Mouse (Mus musculus) CD4-positive, CD25-positive, alpha-beta regulatory T cell, adult 9 weeks (primary cell): ENCODE measurements around the gene Krt33b. TPM values are rescaled to one million over a fixed set of nuclear protein-coding genes. Genes with fewer than 3 reads are reported as not detected.

ENCODE experiments used
- polyA plus RNA-seq: library from polyadenylated mRNA; unstranded; fragments of 100-300 nt; shearing (Covaris generic); gene quantifications from one replicate; pipeline ENCODE4 v1.2.1, GENCODE M21; 2017

The Krt33b gene
- polyA plus RNA-seq = not detected

DNA sequence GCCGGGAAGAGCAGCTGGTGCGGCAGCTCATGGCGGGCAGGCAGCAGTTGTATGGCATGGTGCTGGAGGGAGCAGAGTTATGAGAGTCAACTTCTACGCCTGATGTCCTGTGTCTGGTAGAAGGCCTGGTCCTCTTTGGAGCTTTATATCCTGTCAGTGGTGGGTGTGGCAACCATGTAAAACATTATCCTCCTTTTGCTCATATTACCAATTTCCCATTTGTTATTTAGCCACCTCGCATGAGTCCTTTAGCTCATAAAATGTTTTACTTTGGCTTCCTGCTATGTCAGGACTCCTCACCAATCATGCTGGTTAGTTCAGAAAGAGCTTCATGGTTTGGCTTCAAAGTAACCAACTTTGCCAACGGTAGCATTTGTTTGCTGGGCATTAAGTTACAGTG is at the start of gene Krt33b:
Gene Krt33b, minus strand, starts transcription at position 101 of the 400 bp plus-strand sequence.

DNA sequence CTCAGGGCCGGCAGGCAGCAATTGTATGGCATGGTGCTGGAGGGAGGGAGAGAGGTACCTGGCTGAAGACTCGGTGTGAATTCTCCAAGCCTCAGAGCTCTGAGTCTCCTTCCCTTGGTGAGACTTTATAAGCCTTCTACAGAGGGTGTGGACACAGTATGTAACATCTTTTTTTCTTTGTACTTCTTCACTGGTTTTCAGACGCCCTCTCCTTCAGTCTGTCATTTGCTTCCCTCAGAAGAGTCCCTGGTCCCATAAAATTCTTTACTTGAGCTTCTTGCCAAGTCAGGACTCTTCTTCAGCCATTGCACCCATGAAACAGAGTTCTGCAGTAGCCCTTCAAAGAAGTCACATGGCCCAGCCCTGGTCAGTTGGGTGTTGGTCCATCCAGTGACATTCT is 20.8 kb upstream of the Krt33b start, which contains the start of gene Krt31:
Gene Krt31, minus strand, starts transcription at position 101 of the 400 bp plus-strand sequence.

DNA sequence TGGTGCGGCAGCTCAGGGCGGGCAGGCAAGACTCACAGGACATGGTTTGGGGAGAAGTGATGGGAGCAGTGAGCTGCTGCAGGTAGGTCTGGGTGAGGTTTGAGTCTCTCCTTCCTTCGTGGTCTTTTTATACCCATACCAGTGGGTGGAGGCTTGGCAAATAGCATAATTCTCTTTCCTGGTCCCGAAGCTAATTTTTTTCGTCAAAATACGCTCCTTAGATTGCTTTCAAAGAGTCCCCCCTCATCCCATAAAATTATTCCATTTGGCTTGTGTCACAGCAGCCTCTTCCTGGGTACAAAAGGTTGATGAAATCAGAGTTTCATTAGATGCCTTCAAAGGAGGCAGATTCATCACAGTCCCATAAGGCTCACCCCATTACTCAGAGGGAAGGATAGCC is 11.8 kb upstream of the Krt33b start, which contains the start of gene Krt34:
Gene Krt34, minus strand, starts transcription at position 101 of the 400 bp plus-strand sequence.

DNA sequence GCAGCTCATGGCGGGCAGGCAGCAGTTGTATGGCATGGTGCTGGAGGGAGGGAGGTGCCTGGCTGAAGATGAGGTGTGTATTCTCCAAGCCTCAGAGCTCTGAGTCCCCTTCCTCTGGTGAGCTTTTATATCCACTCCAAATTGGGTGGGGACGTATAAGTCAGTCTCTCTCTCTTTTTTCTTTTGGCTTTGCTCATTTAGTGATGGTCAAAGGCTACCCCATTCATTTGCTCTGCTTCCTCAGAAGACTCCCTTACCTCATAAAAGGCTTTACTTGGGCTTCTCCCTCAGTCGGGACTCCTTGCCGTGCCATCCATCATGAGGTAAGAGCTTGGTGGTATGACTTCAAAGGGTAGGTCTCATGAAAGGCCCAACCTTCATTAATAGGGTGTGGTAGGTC is 13.6 kb downstream of the Krt33b start, which contains the start of gene Krt33a:
Gene Krt33a, minus strand, starts transcription at position 101 of the 400 bp plus-strand sequence.

DNA sequence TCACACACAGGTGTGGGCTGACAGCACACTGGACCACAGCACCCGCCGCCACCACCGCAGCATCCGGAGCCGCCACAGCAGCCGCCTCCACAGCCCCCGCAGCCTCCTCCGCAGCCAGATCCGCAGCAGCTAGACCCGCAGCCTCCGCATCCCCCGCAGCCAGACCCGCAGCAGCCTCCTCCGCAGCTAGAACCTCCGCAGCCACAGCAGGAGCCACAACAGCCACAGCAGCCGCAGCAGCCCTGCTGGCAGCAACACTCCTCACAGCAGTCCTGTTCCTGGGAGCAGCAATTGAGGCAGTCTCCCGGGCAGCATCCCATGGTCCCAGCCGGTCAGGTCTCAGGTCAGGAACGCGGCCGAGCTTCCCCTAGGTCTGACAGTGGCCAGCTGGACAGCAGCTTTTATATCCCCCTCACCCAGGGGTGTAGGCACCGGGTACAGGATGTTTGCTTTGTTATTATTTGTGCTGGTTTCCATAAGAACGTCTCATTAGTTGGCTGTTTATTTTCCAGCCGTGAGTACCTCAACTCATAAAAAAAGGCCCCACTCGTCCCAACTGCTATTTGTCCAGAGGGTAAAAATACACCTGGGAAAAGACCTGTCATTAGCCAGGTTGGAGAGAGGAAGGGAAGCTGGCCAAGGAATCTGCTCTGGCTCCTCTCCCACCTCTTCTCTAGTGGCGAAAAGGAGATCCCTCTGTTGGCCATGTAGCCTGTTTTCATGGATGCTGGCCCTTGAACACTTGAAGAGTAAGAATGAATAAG is 35.9 kb downstream of the Krt33b start, which contains the start of gene Krtap17-1:
Gene Krtap17-1, minus strand, starts transcription at position 375 of the 764 bp plus-strand sequence.

GRCm38 (mm10) chr11:99986180-99986647 is 43.5 kb downstream of the Krt33b start, which contains the start of gene Krtap16-1:
Gene Krtap16-1 (minus strand): TSS chr11:99986597.

DNA sequence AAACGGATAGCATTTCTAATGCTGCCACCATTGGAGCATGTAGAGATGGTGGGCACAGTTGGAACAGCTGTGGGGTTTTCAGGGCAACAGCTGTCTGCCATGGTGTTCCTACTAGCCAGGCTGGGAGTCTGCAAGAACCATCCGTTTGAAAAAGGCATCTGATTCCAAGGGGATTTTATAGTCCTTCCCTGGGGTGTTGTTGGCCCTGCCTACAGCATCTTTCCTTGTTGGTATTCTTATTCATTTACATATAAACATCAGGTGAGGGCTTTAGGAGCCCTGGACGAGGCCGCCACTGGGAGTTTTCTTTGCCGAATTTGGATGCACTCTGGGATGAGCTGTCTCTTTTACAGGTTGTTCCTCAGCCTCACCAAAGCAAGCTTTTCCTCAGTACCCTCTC is 50.7 kb downstream of the Krt33b start, which contains the start of gene Krtap29-1:
Gene Krtap29-1, minus strand, starts transcription at position 101 of the 400 bp plus-strand sequence.

Other genes with a start within 250 kb of the Krt33b start
- not detected for gene Krtap4-8, start 249.2 kb downstream of the Krt33b start, polyA plus RNA-seq
- not detected for gene Krtap4-9, start 244.7 kb downstream of the Krt33b start, polyA plus RNA-seq
- not detected for gene Gm11596, start 236.4 kb downstream of the Krt33b start, polyA plus RNA-seq
- not detected for gene Gm11569, start 230.9 kb downstream of the Krt33b start, polyA plus RNA-seq
- gene Gm11554, start 225.4 kb downstream of the Krt33b start, polyA plus RNA-seq = not detected
- gene Krtap4-13, start 220.0 kb downstream of the Krt33b start, polyA plus RNA-seq = not detected
- gene Gm11564, start 214.2 kb downstream of the Krt33b start, polyA plus RNA-seq = not detected
- not detected for gene 2300003K06Rik, start 191.8 kb downstream of the Krt33b start, polyA plus RNA-seq
- gene Krtap4-16, start 178.3 kb downstream of the Krt33b start, polyA plus RNA-seq = not detected
- gene Gm11568, start 172.0 kb downstream of the Krt33b start, polyA plus RNA-seq = not detected
- gene Gm11559, start 165.4 kb downstream of the Krt33b start, polyA plus RNA-seq = not detected
- gene Krtap9-1, start 156.5 kb downstream of the Krt33b start, polyA plus RNA-seq = not detected
- gene Gm11567, start 150.7 kb downstream of the Krt33b start, polyA plus RNA-seq = not detected
- gene Krtap31-1, start 121.9 kb downstream of the Krt33b start, polyA plus RNA-seq = not detected
- not detected for gene Gm11565, start 115.1 kb downstream of the Krt33b start, polyA plus RNA-seq
- not detected for gene Krtap31-2, start 93.6 kb downstream of the Krt33b start, polyA plus RNA-seq
- not detected for gene Krtap9-5, start 81.4 kb downstream of the Krt33b start, polyA plus RNA-seq
- not detected for gene Krtap29-1, start 50.8 kb downstream of the Krt33b start, polyA plus RNA-seq
- gene Krtap16-1, start 43.3 kb downstream of the Krt33b start, polyA plus RNA-seq = not detected
- not detected for gene Krtap17-1, start 35.9 kb downstream of the Krt33b start, polyA plus RNA-seq
- gene Krt33a, start 13.7 kb downstream of the Krt33b start, polyA plus RNA-seq = not detected
- gene Krt34, start 11.7 kb upstream of the Krt33b start, polyA plus RNA-seq = not detected
- not detected for gene Krt31, start 20.7 kb upstream of the Krt33b start, polyA plus RNA-seq
- gene Krt32, start 58.4 kb upstream of the Krt33b start, polyA plus RNA-seq = not detected
- not detected for gene Krt35, start 66.4 kb upstream of the Krt33b start, polyA plus RNA-seq
- gene Krt36, start 75.8 kb upstream of the Krt33b start, polyA plus RNA-seq = not detected
- not detected for gene Krt13, start 91.7 kb upstream of the Krt33b start, polyA plus RNA-seq
- not detected for gene Krt15, start 106.1 kb upstream of the Krt33b start, polyA plus RNA-seq
- gene Krt19, start 118.8 kb upstream of the Krt33b start, polyA plus RNA-seq = not detected
- not detected for gene Krt9, start 163.4 kb upstream of the Krt33b start, polyA plus RNA-seq
- not detected for gene Krt14, start 177.7 kb upstream of the Krt33b start, polyA plus RNA-seq
- gene Krt16, start 219.0 kb upstream of the Krt33b start, polyA plus RNA-seq = not detected
- gene Krt17, start 231.2 kb upstream of the Krt33b start, polyA plus RNA-seq = 3.8 TPM
- gene Krt42, start 240.0 kb upstream of the Krt33b start, polyA plus RNA-seq = not detected